Mouse (Mus musculus) left cerebral cortex, postnatal 36 days (tissue): ENCODE results near the gene Rnase2b. TPM values are rescaled to one million over a fixed set of nuclear protein-coding genes. Genes with fewer than 3 reads are reported as not detected.

Experiments used
- total RNA-seq, 2 experiments: library from RNA; stranded (reverse); gene quantifications; 2 replicates each; pipeline ENCODE4 v1.2.3; 2021

Gene Rnase2b
- total RNA-seq, 2 experiments from 2014 or later: not detected

Other genes with a start within 250 kb of the Rnase2b start
- gene Osgep, start 237.4 kb upstream of the Rnase2b start, total RNA-seq: 10 to 100 TPM; 32.0 to 35.7 TPM
- gene Apex1, start 237.3 kb upstream of the Rnase2b start, total RNA-seq: 10 to 100 TPM; 52.0 to 58.6 TPM
- 100 to 1,000 TPM in 1 of 2 experiments, 10 to 100 TPM in 1; 89.8 to 103 TPM for gene Pip4p1, start 231.4 kb upstream of the Rnase2b start, total RNA-seq
- gene Pnp, start 231.2 kb upstream of the Rnase2b start, total RNA-seq: 10 to 100 TPM; 10.7 to 11.0 TPM
- 10 to 100 TPM in 1 of 2 experiments, 1 to 10 TPM in 1; 10.0 to 13.0 TPM for gene Gm49342, start 217.7 kb upstream of the Rnase2b start, total RNA-seq
- 1 to 10 TPM; 1.1 to 1.4 TPM for gene Pnp2, start 206.3 kb upstream of the Rnase2b start, total RNA-seq
- gene Rnase10, start 154.5 kb upstream of the Rnase2b start, total RNA-seq: under 1 TPM; 0.20 to 0.25 TPM
- not detected for gene Rnase9, start 120.4 kb upstream of the Rnase2b start, total RNA-seq
- gene Rnase11, start 112.1 kb upstream of the Rnase2b start, total RNA-seq: not detected
- gene Rnase12, start 104.6 kb upstream of the Rnase2b start, total RNA-seq: not detected
- gene Olfr750, start 87.8 kb upstream of the Rnase2b start, total RNA-seq: not detected
- 10 to 100 TPM; 17.8 to 19.3 TPM for gene Rnase4, start 71.2 kb upstream of the Rnase2b start, total RNA-seq
- gene Ang, start 71.1 kb upstream of the Rnase2b start, total RNA-seq: 1 to 10 TPM; 3.6 to 5.3 TPM
- not detected for gene Eddm3b, start 47.8 kb upstream of the Rnase2b start, total RNA-seq
- under 1 TPM in 1 of 2 experiments, not detected in 1; 0.12 TPM for gene Rnase6, start 38.4 kb upstream of the Rnase2b start, total RNA-seq
- under 1 TPM; 0.76 to 0.97 TPM for gene Rnase1, start 15.5 kb upstream of the Rnase2b start, total RNA-seq
- not detected for gene Ang2, start 36.9 kb downstream of the Rnase2b start, total RNA-seq
- not detected for gene Ear14, start 41.1 kb downstream of the Rnase2b start, total RNA-seq
- gene Rnase2a, start 93.9 kb downstream of the Rnase2b start, total RNA-seq: not detected
- gene Gm7247, start 199.5 kb downstream of the Rnase2b start, total RNA-seq: not detected
- not detected for gene Vmn2r88, start 248.6 kb downstream of the Rnase2b start, total RNA-seq